Mouse (Mus musculus): Measurements from ENCODE around the gene Kdm7a. TPM values are rescaled to one million over a fixed set of nuclear protein-coding genes. Genes with fewer than 3 reads are reported as not detected.

Gene Kdm7a
- total and polyA plus RNA-seq, 2 experiments = 1.1 to 9.5 TPM

DNA sequence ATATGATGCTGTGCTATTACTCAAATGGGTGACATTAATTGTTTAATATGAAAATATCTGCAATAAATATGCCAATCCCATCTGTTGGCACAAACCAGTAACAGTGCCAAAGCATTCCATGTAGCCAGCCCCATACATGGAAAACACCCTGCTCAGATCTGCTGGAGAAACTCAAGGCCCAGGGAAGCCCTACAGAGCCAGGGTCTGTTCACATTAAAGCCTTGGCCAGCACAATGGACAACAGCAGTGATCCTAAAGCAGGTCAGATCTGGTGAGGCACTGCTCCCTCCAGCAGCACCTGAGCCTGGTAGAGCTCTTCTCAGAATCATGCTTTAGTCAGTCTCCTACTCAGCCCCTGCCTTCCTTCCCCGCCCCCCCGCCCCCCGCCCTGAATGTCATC lies 93.4 kb downstream of the Kdm7a start:
- H3K4me3 ChIP-seq (ENCODE audit: insufficient read depth, low read depth, low read length) = no peak overlapping the region
- peaks cover 14% of the 10 kb centered on the region for H3K4me1 ChIP-seq (ENCODE audit: control insufficient read depth, insufficient read depth, low read length)
- TF ChIP-seq CTCF (IDR thresholded peaks at IDR 0.05; ENCODE audit: low read depth, low read length) = no peak
- no peak for TF ChIP-seq POLR2A (IDR thresholded peaks at IDR 0.05; ENCODE audit: extremely low read depth, insufficient read depth, low read length)
- peaks cover 9% of the 10 kb centered on the region; the same call in 1 of the 2 replicates for H3K79me2 ChIP-seq (ENCODE audit: control insufficient read depth, insufficient read depth, low read length)
- H3K36me3 ChIP-seq (ENCODE audit: control insufficient read depth, insufficient read depth, low read length) = peaks cover 24% of the 10 kb centered on the region
- no peak overlapping the region for H3K27ac ChIP-seq (replicated peaks; ENCODE audit: insufficient read depth, low read depth, low read length)
- WGBS = 96% methylated on average over 3 of the region's 3 CpGs
- H3K27me3 ChIP-seq (ENCODE audit: control insufficient read depth, insufficient read depth, low read length) = no peaks in the 10 kb centered on the region
- H3K9ac ChIP-seq (ENCODE audit: low read depth, low read length) = no peak overlapping the region
- no peak for DNase-seq (ENCODE audit: extremely low read depth, low read depth, low spot score)

DNA sequence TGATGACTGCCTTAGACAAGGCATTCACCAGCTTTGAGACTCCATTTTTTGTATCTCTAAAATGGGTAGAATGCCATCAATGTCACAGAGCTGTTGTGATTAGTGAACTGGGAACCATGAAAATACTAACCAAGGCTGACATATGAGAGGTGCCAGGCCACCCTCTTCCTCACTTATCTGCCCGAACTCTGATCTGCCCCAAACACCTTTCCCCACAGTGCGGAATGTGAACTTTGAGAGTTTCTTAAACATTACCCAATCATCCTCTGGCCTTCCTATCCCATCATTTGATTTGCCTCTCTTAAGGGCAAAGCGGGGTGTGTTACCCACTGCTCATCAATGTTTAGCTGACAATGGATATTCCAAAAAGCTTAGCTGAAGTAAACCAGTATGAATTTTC lies 93.9 kb downstream of the Kdm7a start:
- no peaks in the 10 kb centered on the region for H3K27me3 ChIP-seq (ENCODE audit: control insufficient read depth, insufficient read depth, low read length)
- WGBS = 34% methylated on average over 3 of the region's 3 CpGs
- H3K27ac ChIP-seq (replicated peaks; ENCODE audit: insufficient read depth, low read depth, low read length) = no peak overlapping the region; the same call in 1 of the 2 replicates
- H3K9ac ChIP-seq (ENCODE audit: low read depth, low read length) = no peak overlapping the region
- H3K4me1 ChIP-seq (ENCODE audit: control insufficient read depth, insufficient read depth, low read length) = peaks cover 14% of the 10 kb centered on the region
- H3K4me3 ChIP-seq (ENCODE audit: insufficient read depth, low read depth, low read length) = no peak overlapping the region
- H3K36me3 ChIP-seq (ENCODE audit: control insufficient read depth, insufficient read depth, low read length) = peaks cover 26% of the 10 kb centered on the region
- peaks cover 7% of the 10 kb centered on the region; the same call in 1 of the 2 replicates for H3K79me2 ChIP-seq (ENCODE audit: control insufficient read depth, insufficient read depth, low read length)
- no peak for TF ChIP-seq POLR2A (IDR thresholded peaks at IDR 0.05; ENCODE audit: extremely low read depth, insufficient read depth, low read length)
- TF ChIP-seq CTCF (IDR thresholded peaks at IDR 0.05; ENCODE audit: low read depth, low read length) = no peak
- peak; percentile 88 for DNase-seq (ENCODE audit: extremely low read depth, low read depth, low spot score)

DNA sequence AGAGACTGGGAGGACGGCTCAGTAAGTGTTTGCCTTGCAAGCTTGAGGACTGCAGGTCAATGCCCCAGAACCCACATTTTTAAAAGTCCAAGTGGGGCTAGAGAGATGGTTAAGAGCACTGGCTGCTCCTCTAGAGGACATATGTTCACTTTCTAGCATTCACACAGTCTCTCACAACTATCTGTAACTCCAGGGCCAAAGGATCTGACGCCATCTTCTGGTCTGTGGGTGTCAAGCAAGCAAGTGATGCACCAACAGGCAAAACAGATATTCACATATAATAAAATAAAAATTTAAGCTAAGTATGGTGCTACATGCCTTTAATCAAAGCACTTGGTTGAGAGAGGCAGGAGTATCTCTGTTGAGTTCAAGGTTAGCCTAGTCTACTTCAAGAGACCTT lies 99.8 kb downstream of the Kdm7a start:
- no peak overlapping the region for H3K9ac ChIP-seq (ENCODE audit: low read depth, low read length)
- H3K27ac ChIP-seq (replicated peaks; ENCODE audit: insufficient read depth, low read depth, low read length) = no peak overlapping the region
- H3K36me3 ChIP-seq (ENCODE audit: control insufficient read depth, insufficient read depth, low read length) = peaks cover 60% of the 10 kb centered on the region
- no peak overlapping the region for H3K4me3 ChIP-seq (ENCODE audit: insufficient read depth, low read depth, low read length)
- TF ChIP-seq CTCF (IDR thresholded peaks at IDR 0.05; ENCODE audit: low read depth, low read length) (peak; percentile 30), POLR2A (IDR thresholded peaks at IDR 0.05; ENCODE audit: extremely low read depth, insufficient read depth, low read length) (no peak)
- H3K27me3 ChIP-seq (ENCODE audit: control insufficient read depth, insufficient read depth, low read length) = no peaks in the 10 kb centered on the region
- no peaks in the 10 kb centered on the region for H3K4me1 ChIP-seq (ENCODE audit: control insufficient read depth, insufficient read depth, low read length)
- 83% methylated on average over 2 of the region's 2 CpGs for WGBS
- no peak for DNase-seq (ENCODE audit: extremely low read depth, low read depth, low spot score)
- no peaks in the 10 kb centered on the region for H3K79me2 ChIP-seq (ENCODE audit: control insufficient read depth, insufficient read depth, low read length)

DNA sequence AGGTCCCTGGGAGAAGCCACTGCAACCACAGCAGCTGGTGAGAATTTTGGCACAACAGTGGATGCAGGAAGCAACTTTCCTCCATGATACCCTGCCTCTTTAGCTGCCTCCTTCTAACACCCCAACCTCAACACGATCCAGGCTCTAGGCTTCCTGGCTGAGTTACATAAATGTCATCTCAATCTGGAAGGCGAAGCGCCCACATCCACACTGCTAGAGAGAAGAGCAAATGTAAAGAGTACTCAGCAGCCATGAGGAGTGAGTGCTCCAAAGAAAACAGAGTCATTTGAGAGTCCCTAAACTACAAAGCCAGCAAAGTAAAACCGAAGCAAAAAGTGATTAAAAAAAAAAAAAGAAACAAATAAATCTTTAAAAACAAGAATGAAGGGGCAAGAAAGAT lies 102.0 kb downstream of the Kdm7a start:
- H3K4me3 ChIP-seq (ENCODE audit: insufficient read depth, low read depth, low read length) = no peak overlapping the region
- no peaks in the 10 kb centered on the region for H3K27me3 ChIP-seq (ENCODE audit: control insufficient read depth, insufficient read depth, low read length)
- peaks cover 55% of the 10 kb centered on the region for H3K36me3 ChIP-seq (ENCODE audit: control insufficient read depth, insufficient read depth, low read length)
- H3K9ac ChIP-seq (ENCODE audit: low read depth, low read length) = no peak overlapping the region
- TF ChIP-seq CTCF (IDR thresholded peaks at IDR 0.05; ENCODE audit: low read depth, low read length) (no peak), POLR2A (IDR thresholded peaks at IDR 0.05; ENCODE audit: extremely low read depth, insufficient read depth, low read length) (no peak)
- H3K27ac ChIP-seq (replicated peaks; ENCODE audit: insufficient read depth, low read depth, low read length) = no peak overlapping the region
- no peaks in the 10 kb centered on the region for H3K4me1 ChIP-seq (ENCODE audit: control insufficient read depth, insufficient read depth, low read length)
- no peaks in the 10 kb centered on the region for H3K79me2 ChIP-seq (ENCODE audit: control insufficient read depth, insufficient read depth, low read length)
- no peak for DNase-seq (ENCODE audit: extremely low read depth, low read depth, low spot score)
- 84% methylated on average over 4 of the region's 4 CpGs for WGBS

Other genes starting within 250 kb of the Kdm7a start
- gene Parp12, start 88.4 kb downstream of the Kdm7a start, total RNA-seq (2014; rRNA removed) = 36.6 and 44.3 TPM in 2 replicates
- gene Parp12, start 88.4 kb downstream of the Kdm7a start, polyA plus RNA-seq (2012; rRNA removed) = 25.8 and 30.5 TPM in 2 replicates
- gene Slc37a3, start 170.9 kb upstream of the Kdm7a start, total RNA-seq (2014; rRNA removed) = 13.7 and 14.6 TPM in 2 replicates
- gene Slc37a3, start 170.9 kb upstream of the Kdm7a start, polyA plus RNA-seq (2012; rRNA removed) = 11.5 and 13.6 TPM in 2 replicates
- 0.46 and 0.47 TPM in 2 replicates for gene Rab19, start 174.4 kb upstream of the Kdm7a start, total RNA-seq (2014; rRNA removed)
- gene Rab19, start 174.4 kb upstream of the Kdm7a start, polyA plus RNA-seq (2012; rRNA removed) = 0.12 and 0.31 TPM in 2 replicates
- gene Mkrn1, start 213.7 kb upstream of the Kdm7a start, total RNA-seq (2014; rRNA removed) = 23.1 and 24.2 TPM in 2 replicates
- 12.8 and 14.0 TPM in 2 replicates for gene Mkrn1, start 213.7 kb upstream of the Kdm7a start, polyA plus RNA-seq (2012; rRNA removed)